Mouse (Mus musculus): ENCODE measurements around the gene Olfr1202.

Gene Olfr1202

DNA sequence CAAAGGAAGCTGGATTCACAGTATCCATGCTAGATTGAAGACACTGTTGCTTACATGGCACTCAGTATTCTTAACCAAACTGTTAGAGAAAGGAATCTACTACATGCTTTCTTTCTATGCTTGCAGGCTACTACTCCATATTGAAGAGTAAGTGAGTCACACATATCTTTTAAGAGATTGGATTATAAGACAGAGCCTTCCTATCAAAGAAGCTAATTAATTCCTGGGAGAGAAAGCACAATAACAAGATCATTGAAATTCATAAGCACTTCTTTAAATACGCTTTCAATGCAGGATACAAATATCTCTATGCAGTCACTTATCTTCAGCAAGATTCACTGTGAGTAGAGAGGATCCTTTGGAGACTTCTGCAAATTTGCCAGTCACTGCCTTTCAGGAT, at the start of gene Olfr1202:
Gene Olfr1202 (plus strand): TSS at position 301 of the 400 bp plus-strand sequence.
- no peak for DNase-seq (ENCODE audit: low spot score in 2 of 2)

DNA sequence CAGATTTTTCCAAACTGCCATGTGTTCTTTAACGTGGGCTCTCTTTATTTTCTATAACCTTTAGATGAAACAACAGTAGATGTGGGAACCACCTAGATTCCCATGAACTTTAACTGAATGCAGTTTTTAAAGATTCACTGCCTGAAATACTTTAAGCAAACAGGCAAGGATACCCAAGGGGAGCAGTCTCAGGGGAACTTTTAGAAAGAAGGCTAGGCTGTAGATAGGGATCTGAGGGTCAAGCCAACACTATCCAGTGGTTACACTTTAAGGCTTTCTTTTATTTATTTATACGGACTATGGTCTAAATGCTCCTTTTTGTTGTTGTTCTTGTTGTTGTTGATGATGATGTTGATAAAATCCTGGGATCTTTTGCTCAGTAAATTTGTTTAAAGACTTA, 43.9 kb upstream of the Olfr1202 start, which contains the start of gene Olfr1200:
Gene Olfr1200 (minus strand): TSS at position 101 of the 400 bp plus-strand sequence.
- no peak for DNase-seq (ENCODE audit: low spot score in 2 of 2)

DNA sequence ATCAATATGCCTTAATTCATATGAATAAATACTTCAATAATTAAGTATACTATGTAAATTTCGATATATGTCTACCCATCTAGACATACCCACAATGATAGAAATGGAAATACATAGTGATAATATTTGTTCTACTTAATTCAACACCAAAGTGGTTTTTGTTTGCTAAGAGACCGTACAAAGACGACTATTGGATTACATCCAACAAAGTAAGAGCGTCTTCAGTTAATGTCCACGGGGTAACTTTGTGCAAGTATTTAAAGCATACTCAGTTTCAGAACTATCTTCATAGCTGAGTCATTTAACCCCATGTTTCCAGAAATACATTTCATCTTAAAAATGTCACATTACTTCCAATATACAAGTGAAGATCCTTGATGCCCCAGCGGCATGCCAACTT, 21.6 kb upstream of the Olfr1202 start, which contains the start of gene Olfr1201:
Gene Olfr1201 (plus strand): TSS at position 301 of the 400 bp plus-strand sequence.
- no peak for DNase-seq (ENCODE audit: low spot score in 2 of 2)

DNA sequence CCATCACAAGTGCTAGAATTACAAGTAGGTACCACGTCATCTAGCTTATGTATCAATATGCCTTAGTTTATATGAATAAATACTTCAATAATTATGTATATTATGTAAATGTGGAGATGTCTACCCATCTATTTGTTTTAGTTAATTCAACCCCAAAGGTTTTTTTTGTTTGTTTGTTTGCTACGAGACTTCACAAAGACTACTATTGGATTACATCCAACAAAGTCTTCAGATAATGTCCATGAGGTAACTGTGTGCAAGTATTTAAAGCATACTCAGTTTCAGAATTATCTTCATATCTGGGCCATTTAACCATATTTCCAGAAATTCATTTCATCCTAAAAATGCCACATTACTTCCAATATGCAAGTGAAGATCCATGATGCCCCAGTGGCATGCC, 15.1 kb downstream of the Olfr1202 start, which contains the start of gene Olfr1205:
Gene Olfr1205 (plus strand): TSS at position 301 of the 400 bp plus-strand sequence.
- no peak for DNase-seq (ENCODE audit: low spot score in 2 of 2)

DNA sequence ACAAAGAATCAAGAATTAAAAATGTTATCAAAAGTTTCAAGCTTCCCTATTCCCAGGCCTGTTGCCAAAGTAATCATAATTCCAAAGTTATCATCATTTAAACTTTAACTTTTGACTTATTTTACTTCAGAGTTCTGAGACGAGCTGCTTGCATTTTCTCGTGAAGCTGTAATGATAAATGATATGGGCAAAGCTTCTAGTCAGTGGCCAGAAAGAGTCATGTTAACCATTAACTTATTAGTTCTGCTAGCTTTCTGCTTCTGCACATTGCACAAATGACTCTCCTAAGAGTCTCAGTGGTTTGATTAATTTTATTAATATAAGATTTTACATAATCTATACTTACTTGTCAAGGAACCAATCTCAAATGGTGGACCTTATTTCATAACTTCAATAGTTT, 24.2 kb downstream of the Olfr1202 start:
- DNase-seq (ENCODE audit: low spot score in 2 of 2) = no peak

DNA sequence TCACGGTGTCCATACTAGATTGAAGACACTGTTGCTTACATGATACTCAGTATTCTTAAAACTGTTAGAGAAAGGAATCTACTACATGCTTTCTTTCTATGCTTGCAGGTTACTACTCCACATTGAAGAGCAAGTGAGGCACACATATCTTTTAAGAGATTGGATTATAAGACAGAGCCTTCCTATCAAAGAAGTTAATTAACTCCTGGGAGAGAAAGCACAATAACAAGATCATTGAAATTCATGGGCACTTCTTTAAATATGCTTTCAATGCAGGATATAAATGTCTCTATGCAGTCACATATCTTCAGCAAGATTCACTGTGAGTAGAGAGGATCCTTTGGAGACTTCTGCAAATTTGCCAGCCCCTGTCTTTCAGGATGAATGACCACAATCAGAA, 34.7 kb downstream of the Olfr1202 start, which contains the start of gene Olfr1204:
Gene Olfr1204 (plus strand): TSS at position 301 of the 400 bp plus-strand sequence.
- no peak for DNase-seq (ENCODE audit: low spot score in 2 of 2)

DNA sequence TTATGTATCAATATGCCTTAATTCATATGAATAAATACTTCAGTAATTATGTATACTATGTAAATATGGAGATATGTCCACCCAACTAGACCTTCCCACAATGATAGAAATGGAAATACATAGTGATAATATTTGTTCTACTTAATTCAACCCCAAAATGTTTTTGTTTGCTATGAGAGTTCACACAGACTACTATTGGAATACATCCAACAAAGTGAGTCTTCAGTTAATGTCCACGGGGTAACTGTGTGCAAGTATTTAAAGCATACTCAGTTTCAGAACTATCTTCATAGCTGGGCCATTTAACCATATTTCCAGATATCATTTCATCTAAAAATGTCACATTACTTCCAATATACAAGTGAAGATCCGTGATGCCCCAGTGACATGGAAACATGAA, 48.6 kb downstream of the Olfr1202 start, which contains the start of gene Olfr1206:
Gene Olfr1206 (plus strand): TSS at position 301 of the 400 bp plus-strand sequence.
- no peak for DNase-seq (ENCODE audit: low spot score in 2 of 2)

Measured in frontal cortex, postnatal 14 days (tissue).